Mouse (Mus musculus) E14TG2a.4 (cell line): ENCODE results near the gene Acyp1.

Experiments
- CTCF ChIP-seq: conservative IDR thresholded peaks from 2 replicates; pipeline ENCODE4 v1.5.1; 2014; ENCODE audit warnings: low read length
- NANOG ChIP-seq: IDR thresholded peaks from 2 replicates; pipeline ENCODE4 v1.6.1; 2014; ENCODE audit warnings: borderline replicate concordance, low read length, mixed read lengths
- POU5F1 ChIP-seq: IDR thresholded peaks from 2 replicates; pipeline ENCODE4 v1.6.1; 2014; ENCODE audit warnings: low read length, borderline replicate concordance

DNA sequence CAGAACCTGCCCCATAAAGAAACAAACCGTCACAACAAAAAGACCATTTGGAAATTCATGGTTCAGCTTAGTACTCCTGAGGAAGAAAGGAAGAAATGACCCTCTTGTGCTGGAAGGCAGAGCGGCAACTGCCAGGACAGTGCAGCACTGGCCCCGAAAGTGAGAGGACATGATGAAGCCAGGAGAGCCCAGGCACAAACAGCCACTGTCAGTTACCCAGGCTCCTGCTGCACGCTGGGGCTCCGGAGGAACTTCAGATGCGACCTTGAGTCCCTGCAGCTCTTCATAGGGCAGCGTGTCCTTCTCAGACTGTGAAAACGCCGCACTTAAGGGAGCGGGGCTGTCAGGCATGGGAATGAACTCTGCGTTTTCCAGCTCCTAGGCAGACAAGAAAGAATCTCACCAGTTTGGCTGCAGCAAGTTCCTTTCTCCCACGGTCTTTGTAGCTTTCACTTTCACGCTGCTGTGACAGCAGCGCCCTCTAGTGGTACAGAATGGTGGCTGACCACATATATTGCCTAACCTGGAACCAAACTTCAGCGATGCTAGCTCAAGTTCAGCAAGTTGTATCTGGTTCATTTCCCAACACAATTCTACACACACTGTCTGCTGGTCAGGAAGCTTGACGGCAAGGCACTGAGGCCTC is 17.1 kb upstream of the Acyp1 start:
- peak; percentile 88 for TF ChIP-seq CTCF
- no peak for TF ChIP-seq NANOG
- no peak for TF ChIP-seq POU5F1
